Mouse (Mus musculus): ENCODE results near the gene Dgkz. TPM values are rescaled to one million over a fixed set of nuclear protein-coding genes. Genes with fewer than 3 reads are reported as not detected.

Dgkz gene
- total RNA-seq, 1 experiment from 2014 or later: 61.5 TPM

- DNase-seq: no peak
Measured at GRCm38 (mm10) chr2:91920130-91920529, 55.5 kb downstream of the Dgkz start.

DNA sequence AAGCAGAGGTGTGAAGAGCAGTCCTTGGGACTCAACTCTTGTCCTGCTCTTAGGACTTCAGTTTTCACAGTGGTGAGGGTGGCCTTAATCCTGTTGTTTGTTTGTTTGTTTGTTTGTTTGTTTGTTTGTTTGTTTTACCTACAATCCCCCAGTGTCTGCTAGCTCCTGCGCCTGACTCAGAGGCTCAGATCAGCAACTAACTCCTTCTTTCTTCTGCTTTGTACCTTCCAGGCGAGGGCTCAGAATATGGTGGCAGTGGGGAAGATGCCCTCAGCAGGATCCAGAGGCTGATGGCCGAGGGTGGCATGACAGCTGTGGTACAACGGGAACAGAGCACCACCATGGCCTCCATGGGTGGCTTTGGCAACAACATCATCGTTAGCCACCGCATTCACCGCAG is 58.6 kb downstream of the Dgkz start:
- no peak for DNase-seq

DNA sequence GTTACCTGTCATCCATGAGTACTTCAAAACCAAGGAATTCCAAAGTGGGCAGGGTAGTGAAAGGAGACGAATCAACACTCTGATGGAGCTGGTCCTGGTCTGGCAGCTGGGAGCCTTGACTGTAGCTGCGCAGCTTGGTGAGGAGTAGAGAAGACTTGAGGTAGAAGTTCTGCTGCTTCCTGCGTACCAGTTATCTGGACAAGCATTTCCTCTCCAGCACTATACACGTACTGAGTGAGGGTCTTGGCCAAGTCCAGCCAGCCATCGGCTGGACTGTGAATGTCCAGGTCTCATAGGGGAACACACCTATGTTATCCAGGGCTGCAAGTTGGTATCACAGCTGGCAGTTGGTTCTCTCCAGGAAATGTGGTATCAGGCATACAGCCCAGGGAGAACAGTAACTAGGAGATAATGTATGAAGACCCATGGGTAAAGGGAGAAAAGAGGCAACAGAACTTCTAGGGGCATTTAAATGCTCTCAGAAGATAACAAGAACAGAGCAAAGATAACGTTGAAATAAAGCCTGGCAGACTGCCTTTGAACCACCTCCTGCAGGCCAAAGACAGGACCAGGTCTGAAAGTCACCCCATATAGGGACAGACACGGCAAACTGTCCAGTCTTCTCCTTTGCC is 59.2 kb downstream of the Dgkz start:
- DNase-seq: no peak

GRCm38 (mm10) chr2:91913328-91914110 is 62.1 kb downstream of the Dgkz start:
- no peak for DNase-seq

DNA sequence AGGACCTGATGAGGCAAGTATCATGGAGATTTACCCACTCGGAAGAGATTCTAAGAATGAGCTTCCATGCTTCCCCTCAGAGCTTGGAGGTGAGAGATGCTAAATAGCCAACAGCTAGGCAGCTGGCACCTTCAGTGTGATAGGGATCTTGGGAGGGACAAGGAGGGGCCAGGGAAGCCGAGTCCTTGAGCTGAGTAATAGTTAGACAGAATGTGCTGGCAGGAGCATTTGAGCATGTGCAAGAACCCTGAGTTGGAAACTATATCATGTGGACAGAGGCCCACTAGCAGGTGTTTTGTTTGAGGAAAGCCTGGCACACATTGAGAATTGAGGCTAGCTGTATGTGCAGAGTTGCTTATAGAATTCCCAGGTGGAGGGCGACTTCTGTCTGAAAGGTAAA is 63.0 kb downstream of the Dgkz start:
- no peak for DNase-seq

GRCm38 (mm10) chr2:91906141-91906540 is 69.5 kb downstream of the Dgkz start:
- DNase-seq: no peak

DNA sequence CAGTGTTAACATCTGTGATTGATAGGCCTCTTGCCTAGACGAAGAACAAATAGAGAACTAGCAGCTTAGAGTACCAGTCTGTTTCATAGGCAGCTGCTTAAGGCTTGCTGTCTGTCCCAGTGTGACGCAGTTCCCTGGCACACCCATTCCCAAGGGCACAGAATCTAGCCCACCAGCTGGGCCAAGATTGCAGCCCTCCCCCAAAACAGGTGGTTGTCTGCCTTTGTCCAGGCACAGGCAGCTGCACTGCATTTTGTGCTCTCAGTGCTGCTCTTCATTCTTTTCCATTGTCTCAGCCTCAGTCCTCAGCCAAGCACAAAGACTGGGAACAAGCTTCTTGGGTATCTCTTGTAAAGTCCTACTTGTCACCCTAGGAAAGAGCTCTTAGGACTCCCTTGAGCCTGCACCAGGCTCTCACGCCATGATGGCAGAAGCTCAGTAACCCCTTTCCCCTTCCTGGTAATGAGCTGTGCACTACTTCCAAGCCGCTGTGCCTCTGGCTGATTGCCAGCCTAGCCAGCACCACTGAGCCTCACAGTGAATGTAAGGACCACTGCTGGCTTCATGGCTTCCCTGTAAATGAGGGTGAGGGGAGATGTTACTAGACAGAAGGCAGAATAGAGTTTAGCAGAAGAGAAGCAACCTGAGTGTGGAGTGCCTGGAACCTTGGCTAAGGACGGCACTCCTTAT is 70.9 kb downstream of the Dgkz start:
- DNase-seq: no peak

GRCm38 (mm10) chr2:91903171-91903925 is 72.3 kb downstream of the Dgkz start:
- DNase-seq: no peak

- no peak for DNase-seq
Measured at GRCm38 (mm10) chr2:91902336-91902735, 73.3 kb downstream of the Dgkz start.

GRCm38 (mm10) chr2:91900431-91900830 is 75.2 kb downstream of the Dgkz start:
- no peak for DNase-seq

GRCm38 (mm10) chr2:91899141-91899540 is 76.5 kb downstream of the Dgkz start:
- no peak for DNase-seq

GRCm38 (mm10) chr2:91897968-91898367 is 77.7 kb downstream of the Dgkz start:
- no peak for DNase-seq

GRCm38 (mm10) chr2:91895401-91895800 is 80.3 kb downstream of the Dgkz start:
- DNase-seq: no peak

DNA sequence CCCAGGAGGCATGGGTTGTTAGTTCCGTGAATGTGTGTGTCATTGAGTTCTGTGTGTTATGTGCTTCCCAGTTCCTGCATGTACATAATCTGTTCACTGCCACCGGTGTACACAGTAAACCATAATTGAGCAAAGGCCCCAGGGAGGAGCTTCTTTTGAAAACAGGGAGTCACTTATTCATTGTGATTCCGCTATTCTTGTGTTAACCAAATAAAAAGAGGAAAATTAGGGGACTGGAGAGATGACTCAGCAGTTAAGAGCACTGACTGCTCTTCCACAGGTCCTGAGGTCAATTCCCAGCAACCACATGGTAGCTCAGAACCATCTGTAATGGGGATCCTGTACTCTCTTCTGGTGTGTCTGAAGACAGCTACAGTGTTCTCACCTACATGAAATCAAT is 80.9 kb downstream of the Dgkz start:
- DNase-seq: no peak

- no peak for DNase-seq
Measured at GRCm38 (mm10) chr2:91884616-91885015, 91.0 kb downstream of the Dgkz start.

DNA sequence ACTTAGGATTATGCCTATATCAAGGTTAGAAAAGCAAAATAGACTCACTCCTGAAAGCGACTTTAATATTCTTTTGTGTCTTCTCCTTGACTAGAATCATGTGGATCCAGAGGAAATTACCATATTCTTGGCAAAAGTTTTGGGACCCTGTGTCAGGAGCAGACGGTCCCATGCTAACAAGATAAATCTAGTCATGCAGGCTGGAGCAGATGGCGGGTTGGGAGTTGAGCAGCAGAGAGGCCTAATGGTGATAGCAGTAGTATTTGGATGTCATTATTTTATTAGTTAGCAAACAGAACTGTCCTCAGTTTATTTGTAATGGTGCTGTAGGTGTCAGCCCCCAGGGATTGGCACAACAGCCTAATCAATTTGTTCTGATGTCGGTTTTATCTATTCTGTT is 91.7 kb downstream of the Dgkz start:
- DNase-seq: no peak

Small RNA genes within 50 kb of the gene (microRNA-seq; reads per million reads assigned to microRNA genes)
- 0 to 0.36 reads per million in 2 experiments for gene Mir6999

Other genes starting within 250 kb of the Dgkz start
- gene Ambra1, start 245.7 kb downstream of the Dgkz start, total RNA-seq (2021): 37.2 and 41.0 TPM in 2 replicates
- gene Chrm4, start 48.6 kb downstream of the Dgkz start, total RNA-seq (2021): 0.94 and 1.7 TPM in 2 replicates
- 3.5 and 5.8 TPM in 2 replicates for gene Mdk, start 43.6 kb downstream of the Dgkz start, total RNA-seq (2021)
- not detected in 2 replicates for gene Gm9821, start 30.2 kb downstream of the Dgkz start, total RNA-seq (2021)
- 4.3 and 8.4 TPM in 2 replicates for gene Creb3l1, start 48.6 kb upstream of the Dgkz start, total RNA-seq (2021)
- gene Phf21a, start 117.3 kb upstream of the Dgkz start, total RNA-seq (2021): 91.3 and 95.3 TPM in 2 replicates